Mouse (Mus musculus): ENCODE results near the gene Rbfox3.

DNA sequence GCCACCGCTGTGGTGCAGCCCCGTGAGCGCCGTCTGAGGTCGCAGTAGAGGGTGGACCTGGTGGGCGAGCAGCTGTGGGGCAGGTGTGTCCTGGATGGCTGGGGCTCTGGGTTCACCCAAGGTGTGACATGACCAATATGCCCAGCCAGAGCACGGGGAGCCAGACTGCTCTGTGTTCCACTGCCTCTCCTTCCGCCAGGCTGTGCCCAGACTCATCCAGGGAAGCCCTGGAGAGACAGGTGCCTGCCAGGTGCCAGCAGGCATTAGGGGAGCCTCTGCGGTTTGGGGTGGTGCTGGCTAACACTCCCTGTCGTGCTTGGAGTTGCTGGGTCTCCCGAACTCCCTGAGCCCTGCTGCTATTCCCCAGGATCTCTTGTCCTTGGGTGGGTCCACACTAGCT is 373.4 kb downstream of the Rbfox3 start:
- TF ChIP-seq POLR2A (IDR thresholded peaks at IDR 0.05; ENCODE audit: low read depth, low read length), result no peak
- TF ChIP-seq CTCF (IDR thresholded peaks at IDR 0.05; ENCODE audit: extremely low read depth, insufficient read length, insufficient replicate concordance, low read depth, low read length), result no peak

Data from small intestine, adult 2 months (tissue).